Mouse (Mus musculus): ENCODE data around the gene Zfp462. TPM values are rescaled to one million over a fixed set of nuclear protein-coding genes. Genes with fewer than 3 reads are reported as not detected.
"Not testable (repeated sequence)": the region's sequence is repeated elsewhere in the genome, so short reads cannot be mapped to it uniquely, and the experiment has no call there.

Gene Zfp462
- 13.6 and 14.4 TPM in 2 replicates for polyA plus RNA-seq (2016; fragmentation: Nextera tagmentation; extraction: Ambion mirVana)

- peak; percentile 85 for DNase-seq (ENCODE audit: extremely low spot score, low spot score)
- under 1% methylated on average over 43 of the region's 43 CpGs for WGBS
- peaks cover 15% of the 10 kb centered on the region for H3K4me1 ChIP-seq
- no peaks in the 10 kb centered on the region for H3K36me3 ChIP-seq (replicated peaks)
- peak within 1 kb of the TSS; percentile 99 for H3K27ac ChIP-seq
- no peaks in the 10 kb centered on the region for H3K9me3 ChIP-seq
- H3K4me3 ChIP-seq = peak within 1 kb of the TSS; percentile 86
- H3K27me3 ChIP-seq (ENCODE audit: poor library complexity, severe bottlenecking) = no peaks in the 10 kb centered on the region
Measured at GRCm38 (mm10) chr4:54944921-54945430, at the start of gene Zfp462. Gene Zfp462 (plus strand): TSS chr4:54945048.

- Histone ChIP-seq H3K9me3 (no peaks in the 10 kb centered on the region), H3K4me1 (0 out of 2 replicates have a peak, but pooled peaks cover 2% of the 10 kb centered on the region)
- 94% methylated on average over 4 of the region's 4 CpGs for WGBS
Measured at GRCm38 (mm10) chr4:54896017-54896416, 48.8 kb upstream of the Zfp462 start.

GRCm38 (mm10) chr4:54904641-54905040, 40.2 kb upstream of the Zfp462 start:
- no peak overlapping the region for H3K27ac ChIP-seq
- H3K27me3 ChIP-seq (ENCODE audit: poor library complexity, severe bottlenecking) = no peaks in the 10 kb centered on the region
- H3K9me3 ChIP-seq = no peaks in the 10 kb centered on the region
- no peaks in the 10 kb centered on the region for H3K36me3 ChIP-seq (replicated peaks)
- no peak overlapping the region for H3K4me3 ChIP-seq
- no peaks in the 10 kb centered on the region for H3K4me1 ChIP-seq
- DNase-seq (ENCODE audit: extremely low spot score, low spot score) = no peak
- WGBS = 95% methylated on average over 8 of the region's 8 CpGs

More at GRCm38 (mm10) chr4:54896017-54896416, 48.8 kb upstream of the Zfp462 start:
- no peak overlapping the region for H3K27ac ChIP-seq
- H3K4me3 ChIP-seq = no peak overlapping the region
- no peaks in the 10 kb centered on the region for H3K36me3 ChIP-seq (replicated peaks)
- no peaks in the 10 kb centered on the region for H3K27me3 ChIP-seq (ENCODE audit: poor library complexity, severe bottlenecking)
- DNase-seq (ENCODE audit: extremely low spot score, low spot score) = no peak

GRCm38 (mm10) chr4:54905399-54905953, 39.4 kb upstream of the Zfp462 start:
- Histone ChIP-seq H3K27ac (no peak overlapping the region), H3K4me1 (no peaks in the 10 kb centered on the region), H3K36me3 (replicated peaks) (no peaks in the 10 kb centered on the region), H3K27me3 (ENCODE audit: poor library complexity, severe bottlenecking) (no peaks in the 10 kb centered on the region), H3K9me3 (no peaks in the 10 kb centered on the region), H3K4me3 (no peak overlapping the region)
- no peak for DNase-seq (ENCODE audit: extremely low spot score, low spot score)
- 89% methylated on average over 7 of the region's 7 CpGs for WGBS

GRCm38 (mm10) chr4:54910300-54910699, 34.5 kb upstream of the Zfp462 start:
- Histone ChIP-seq H3K4me1 (no peaks in the 10 kb centered on the region), H3K9me3 (no peaks in the 10 kb centered on the region), H3K27ac (no peak overlapping the region), H3K36me3 (replicated peaks) (no peaks in the 10 kb centered on the region), H3K27me3 (ENCODE audit: poor library complexity, severe bottlenecking) (no peaks in the 10 kb centered on the region), H3K4me3 (no peak overlapping the region)
- DNase-seq (ENCODE audit: extremely low spot score, low spot score) = no peak
- WGBS = 89% methylated on average over 3 of the region's 3 CpGs

GRCm38 (mm10) chr4:54918276-54918675, 26.6 kb upstream of the Zfp462 start:
- no peaks in the 10 kb centered on the region for H3K4me1 ChIP-seq
- H3K27me3 ChIP-seq (ENCODE audit: poor library complexity, severe bottlenecking) = no peaks in the 10 kb centered on the region
- 84% methylated on average over 3 of the region's 3 CpGs for WGBS

GRCm38 (mm10) chr4:54923386-54923785, 21.5 kb upstream of the Zfp462 start:
- no peaks in the 10 kb centered on the region for H3K4me1 ChIP-seq
- no peaks in the 10 kb centered on the region for H3K27me3 ChIP-seq (ENCODE audit: poor library complexity, severe bottlenecking)
- no peak overlapping the region for H3K4me3 ChIP-seq
- no peak for DNase-seq (ENCODE audit: extremely low spot score, low spot score)
- no peaks in the 10 kb centered on the region for H3K9me3 ChIP-seq
- H3K27ac ChIP-seq = no peak overlapping the region
- 96% methylated on average over 2 of the region's 2 CpGs for WGBS
- H3K36me3 ChIP-seq (replicated peaks) = no peaks in the 10 kb centered on the region

More at GRCm38 (mm10) chr4:54918276-54918675, 26.6 kb upstream of the Zfp462 start:
- H3K36me3 ChIP-seq (replicated peaks) = no peaks in the 10 kb centered on the region
- H3K27ac ChIP-seq = no peak overlapping the region
- no peaks in the 10 kb centered on the region for H3K9me3 ChIP-seq
- no peak overlapping the region for H3K4me3 ChIP-seq
- DNase-seq (ENCODE audit: extremely low spot score, low spot score) = no peak

- Histone ChIP-seq H3K4me3 (no peak overlapping the region), H3K9me3 (no peaks in the 10 kb centered on the region), H3K27me3 (ENCODE audit: poor library complexity, severe bottlenecking) (no peaks in the 10 kb centered on the region), H3K4me1 (no peaks in the 10 kb centered on the region), H3K36me3 (replicated peaks) (no peaks in the 10 kb centered on the region), H3K27ac (no peak overlapping the region)
- no peak for DNase-seq (ENCODE audit: extremely low spot score, low spot score)
- WGBS = 90% methylated on average over 2 of the region's 2 CpGs
Measured at GRCm38 (mm10) chr4:54924306-54924705, 20.5 kb upstream of the Zfp462 start.

GRCm38 (mm10) chr4:54926456-54926855, 18.4 kb upstream of the Zfp462 start:
- DNase-seq (ENCODE audit: extremely low spot score, low spot score); H3K27ac ChIP-seq; H3K4me1 ChIP-seq; H3K4me3 ChIP-seq; H3K27me3 ChIP-seq (ENCODE audit: poor library complexity, severe bottlenecking); H3K9me3 ChIP-seq; H3K36me3 ChIP-seq (replicated peaks): not testable (repeated sequence)
- 89% methylated on average over 5 of the region's 5 CpGs for WGBS

- H3K4me1 ChIP-seq; H3K36me3 ChIP-seq (replicated peaks); H3K9me3 ChIP-seq; H3K27ac ChIP-seq; H3K27me3 ChIP-seq (ENCODE audit: poor library complexity, severe bottlenecking); H3K4me3 ChIP-seq; DNase-seq (ENCODE audit: extremely low spot score, low spot score): not testable (repeated sequence)
- WGBS = 89% methylated on average over 8 of the region's 8 CpGs
Measured at GRCm38 (mm10) chr4:54927321-54928062, 17.4 kb upstream of the Zfp462 start.

- Histone ChIP-seq H3K4me3 (no peak overlapping the region), H3K36me3 (replicated peaks) (no peaks in the 10 kb centered on the region), H3K9me3 (no peaks in the 10 kb centered on the region), H3K27me3 (ENCODE audit: poor library complexity, severe bottlenecking) (no peaks in the 10 kb centered on the region), H3K4me1 (no peaks in the 10 kb centered on the region), H3K27ac (no peak overlapping the region)
- no peak for DNase-seq (ENCODE audit: extremely low spot score, low spot score)
- WGBS = 82% methylated on average over 2 of the region's 2 CpGs
Measured at GRCm38 (mm10) chr4:54929686-54930085, 15.2 kb upstream of the Zfp462 start.

- no peaks in the 10 kb centered on the region for H3K36me3 ChIP-seq (replicated peaks)
- no peak for DNase-seq (ENCODE audit: extremely low spot score, low spot score)
- H3K27me3 ChIP-seq (ENCODE audit: poor library complexity, severe bottlenecking) = no peaks in the 10 kb centered on the region
- no peaks in the 10 kb centered on the region for H3K4me1 ChIP-seq
- H3K27ac ChIP-seq = no peak overlapping the region
- H3K4me3 ChIP-seq = no peak overlapping the region
- WGBS = 41% methylated on average over 2 of the region's 2 CpGs
- H3K9me3 ChIP-seq = no peaks in the 10 kb centered on the region
Measured at GRCm38 (mm10) chr4:54932668-54933067, 12.2 kb upstream of the Zfp462 start.

GRCm38 (mm10) chr4:54937161-54937560, 7.7 kb upstream of the Zfp462 start:
- DNase-seq (ENCODE audit: extremely low spot score, low spot score) = no peak
- Histone ChIP-seq H3K36me3 (replicated peaks) (no peaks in the 10 kb centered on the region), H3K4me3 (no peak overlapping the region), H3K4me1 (no peaks in the 10 kb centered on the region), H3K27ac (no peak overlapping the region), H3K9me3 (no peaks in the 10 kb centered on the region), H3K27me3 (ENCODE audit: poor library complexity, severe bottlenecking) (no peaks in the 10 kb centered on the region)
- 90% methylated on average over 1 of the region's 1 CpGs for WGBS
